12 mouse cellular contexts compared by ENCODE assay signal in genomic region chrX:167186306-167186705, GRCm38 (mm10).
"Had no signal": no experiment of that assay in that cellular context is flagged by ENCODE, and none has a peak within 500 bp of the region (broad histone marks: within the 10 kb centered on the region; RNA-seq: fewer than 3 reads in every experiment).

No protein-coding gene starts in this region.

- H3K27me3 ChIP-seq: liver, embryonic 13.5 days had no signal

- H3K27ac ChIP-seq: limb, embryonic 12.5 days; limb, embryonic 15.5 days; liver, embryonic 13.5 days had no signal

- H3K4me2 ChIP-seq: limb, embryonic 12.5 days; limb, embryonic 15.5 days; liver, embryonic 13.5 days; midbrain, embryonic 11.5 days had no signal

- DNase-seq: left cerebral cortex, postnatal 4 days; liver, embryonic 13.5 days; lung, adult 2 months; lung, postnatal 14 days; lung, postnatal 4 days; midbrain, embryonic 14.5 days; thymus, adult 18-20 months; thymus, postnatal 36 days had no signal

- ATAC-seq: hindbrain, embryonic 16.5 days had no signal

- H3K9me3 ChIP-seq: limb, embryonic 12.5 days; limb, embryonic 15.5 days; liver, embryonic 13.5 days had no signal

- H3K36me3 ChIP-seq: limb, embryonic 12.5 days; limb, embryonic 15.5 days; liver, embryonic 13.5 days had no signal

- H3K4me1 ChIP-seq: limb, embryonic 12.5 days; limb, embryonic 15.5 days; liver, embryonic 13.5 days had no signal

- H3K9ac ChIP-seq: limb, embryonic 12.5 days; limb, embryonic 15.5 days; liver, embryonic 13.5 days had no signal

- H3K4me3 ChIP-seq: limb, embryonic 12.5 days; limb, embryonic 15.5 days; liver, embryonic 13.5 days had no signal
